Mouse (Mus musculus) urinary bladder, postnatal 36 days (tissue): ENCODE results near the gene Eefsec.
A peak's percentile ranks its signal among the peaks of the same experiment; 100 is the strongest.

Experiments
- DNase-seq, 2 experiments: peaks; one replicate each; pipeline ENCODE4 v3.0.0; 2022; ENCODE audit warnings: low spot score in 2 of 2, mixed read lengths in 1 of 2

Eefsec gene

DNA sequence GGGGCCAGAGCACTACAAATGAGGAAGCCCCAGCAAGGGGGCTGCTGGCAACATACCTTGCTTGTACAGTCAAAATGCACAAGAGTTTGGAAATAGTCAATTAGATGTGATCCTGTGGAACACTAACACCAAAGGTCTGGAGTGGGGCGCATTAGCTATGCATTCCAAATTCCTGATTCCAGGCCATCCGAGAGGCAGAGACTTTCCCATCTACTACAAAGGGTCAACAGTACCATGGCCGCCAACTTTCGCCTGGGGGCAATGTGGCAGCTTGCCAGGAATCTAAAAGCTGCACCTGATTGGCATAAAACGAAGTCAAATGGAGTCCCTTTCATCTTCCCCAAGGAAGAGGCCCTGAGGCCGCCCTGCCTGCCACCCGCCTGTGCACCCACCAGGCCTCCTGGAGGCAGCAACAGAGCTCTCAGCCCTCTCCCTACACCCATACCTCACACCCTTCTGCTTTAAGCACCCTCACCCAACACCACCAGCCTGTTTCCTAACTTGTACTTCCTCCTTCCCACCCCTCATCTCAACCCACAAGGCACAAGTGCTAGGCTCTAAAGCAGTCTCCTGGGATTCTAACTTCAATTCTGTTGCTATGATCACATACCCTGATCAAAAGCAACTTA is 30.1 kb downstream of the Eefsec start:
- DNase-seq, result no peak

DNA sequence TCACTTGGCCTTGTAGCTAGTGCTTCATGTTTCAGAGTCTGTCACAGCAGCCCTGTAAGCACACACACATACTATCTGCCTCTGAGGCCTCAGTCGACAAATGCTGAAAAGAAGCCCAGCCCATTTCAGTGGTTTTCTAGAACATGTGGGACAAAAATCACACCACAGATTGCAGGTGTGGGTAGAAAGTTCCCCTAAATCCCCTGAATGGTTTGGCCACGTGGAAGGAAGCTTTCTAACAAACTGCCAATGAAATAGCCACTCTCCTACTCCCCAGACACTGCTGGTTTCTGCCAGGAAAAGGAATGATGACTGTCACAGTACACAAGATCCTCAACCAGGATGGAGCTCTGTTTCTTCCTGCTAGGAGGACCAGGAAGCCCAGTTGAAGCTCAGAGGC is 33.7 kb downstream of the Eefsec start:
- DNase-seq, result no peak

DNA sequence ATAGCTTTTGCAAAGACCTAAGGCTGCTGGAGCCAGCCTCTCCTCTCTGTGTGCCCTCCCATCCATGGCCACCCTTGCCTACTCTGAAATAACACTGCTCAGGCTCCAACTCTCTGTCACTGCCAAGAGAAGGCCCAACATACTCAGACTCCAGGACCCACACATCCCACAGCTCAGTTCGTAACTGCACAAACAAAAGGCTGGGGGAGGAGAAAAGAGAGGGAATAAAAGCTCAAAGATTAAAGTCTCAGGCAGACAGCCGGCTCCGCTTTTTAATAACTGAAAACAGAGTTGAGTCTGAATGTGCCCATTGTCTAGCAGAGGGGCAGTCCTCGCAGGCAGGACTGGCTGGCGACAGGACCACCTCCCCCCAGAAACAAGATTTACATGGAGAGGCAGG is 36.8 kb downstream of the Eefsec start:
- no peak for DNase-seq

DNA sequence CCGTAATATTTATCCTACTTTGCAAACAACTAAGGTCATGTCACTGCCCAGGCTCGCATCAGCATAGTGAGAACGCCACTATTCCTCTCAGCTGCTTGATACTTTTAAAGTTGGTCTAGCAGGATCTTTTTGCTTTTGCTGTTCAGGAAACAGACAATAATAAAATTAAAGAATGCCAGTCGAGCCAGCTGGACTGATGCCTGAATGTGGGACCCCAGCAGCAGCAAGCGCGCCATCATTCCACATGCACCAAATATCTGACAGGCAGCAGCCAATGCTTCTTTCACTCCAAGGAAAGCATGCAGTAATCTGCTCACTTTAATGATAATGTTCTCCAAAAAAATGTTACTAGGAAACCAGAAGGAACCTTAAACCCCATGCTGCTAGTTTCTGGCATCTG is 45.9 kb downstream of the Eefsec start:
- DNase-seq, result no peak

DNA sequence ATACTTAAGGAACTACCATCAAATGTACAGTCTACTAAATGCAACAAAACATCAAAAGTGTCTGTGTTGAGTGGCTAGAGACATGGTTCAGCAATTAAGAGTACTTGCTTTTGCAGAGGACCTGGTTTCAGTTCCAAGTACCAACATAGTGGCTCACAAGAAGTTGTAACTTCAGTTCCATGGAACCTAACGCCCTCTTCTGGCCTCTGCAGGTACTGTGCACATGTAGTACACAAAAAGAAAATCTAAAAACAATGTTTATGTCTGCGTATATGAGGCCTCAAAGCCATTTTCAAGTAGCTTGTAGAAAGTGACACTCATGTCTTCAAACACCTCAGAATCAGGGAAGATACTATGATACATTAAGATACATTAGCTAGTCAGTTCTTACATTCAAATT is 48.4 kb downstream of the Eefsec start:
- DNase-seq, result no peak

DNA sequence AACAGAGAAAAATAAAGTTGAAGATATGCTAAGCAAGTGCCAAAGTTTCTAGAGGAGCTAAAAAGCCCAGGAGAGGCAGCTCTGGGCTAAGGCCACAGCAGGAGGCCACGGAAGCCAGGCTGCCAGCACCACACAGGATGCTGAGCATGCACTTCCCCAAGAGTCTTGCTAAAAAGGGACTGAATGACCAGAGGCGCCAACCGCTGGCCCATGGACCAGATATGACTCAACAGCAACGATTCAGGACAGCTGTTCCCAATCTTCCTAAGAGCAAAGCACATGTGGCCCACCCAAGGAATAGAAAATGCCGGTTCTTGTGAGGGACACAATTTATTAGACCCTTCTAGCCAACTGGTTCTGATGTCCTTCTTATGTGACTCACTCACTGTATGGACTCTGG is 57.4 kb downstream of the Eefsec start:
- peak; percentile 18 to 46 for DNase-seq

DNA sequence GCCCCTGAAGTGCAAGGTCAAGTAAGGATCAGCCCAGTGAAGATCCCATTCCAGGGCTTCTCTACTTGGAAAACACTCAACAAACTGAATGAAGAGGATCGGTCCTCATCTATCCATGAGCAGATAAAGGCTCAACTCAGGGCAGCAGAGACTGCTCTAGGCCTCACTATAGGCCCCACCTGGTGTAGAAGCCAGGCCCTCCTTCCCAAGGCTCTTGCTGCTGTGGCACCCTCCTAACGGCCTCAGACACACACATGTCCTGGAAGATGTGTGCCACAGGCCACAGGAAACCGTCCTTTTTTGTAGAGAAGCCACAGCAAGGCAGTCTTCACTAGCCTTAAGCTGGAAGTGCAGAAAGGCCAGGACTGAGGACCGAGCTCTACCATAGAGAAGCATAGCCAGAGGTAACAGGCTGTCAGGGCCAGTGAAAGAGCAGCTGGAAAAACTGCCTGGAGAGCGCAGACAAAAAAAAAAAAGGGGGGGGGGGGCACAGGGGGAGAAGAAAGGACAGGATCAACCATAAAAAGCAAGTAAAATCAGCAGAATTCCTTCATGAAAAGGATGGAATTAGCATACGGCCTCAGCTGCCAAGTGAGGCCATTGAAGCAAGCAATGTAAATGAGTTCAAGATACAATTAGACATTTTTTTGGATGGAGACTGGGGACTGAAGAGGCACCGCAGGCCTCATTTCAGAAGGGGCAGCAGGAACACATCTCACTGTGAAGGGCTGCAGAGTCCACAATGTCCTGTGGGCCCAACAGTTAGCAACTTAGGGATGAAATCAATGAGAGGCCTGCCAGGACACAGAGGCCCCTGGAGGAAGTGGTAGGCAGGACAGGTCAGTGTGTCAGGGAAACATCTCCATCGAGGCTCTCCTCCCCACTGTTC is 58.3 kb downstream of the Eefsec start:
- no peak for DNase-seq

DNA sequence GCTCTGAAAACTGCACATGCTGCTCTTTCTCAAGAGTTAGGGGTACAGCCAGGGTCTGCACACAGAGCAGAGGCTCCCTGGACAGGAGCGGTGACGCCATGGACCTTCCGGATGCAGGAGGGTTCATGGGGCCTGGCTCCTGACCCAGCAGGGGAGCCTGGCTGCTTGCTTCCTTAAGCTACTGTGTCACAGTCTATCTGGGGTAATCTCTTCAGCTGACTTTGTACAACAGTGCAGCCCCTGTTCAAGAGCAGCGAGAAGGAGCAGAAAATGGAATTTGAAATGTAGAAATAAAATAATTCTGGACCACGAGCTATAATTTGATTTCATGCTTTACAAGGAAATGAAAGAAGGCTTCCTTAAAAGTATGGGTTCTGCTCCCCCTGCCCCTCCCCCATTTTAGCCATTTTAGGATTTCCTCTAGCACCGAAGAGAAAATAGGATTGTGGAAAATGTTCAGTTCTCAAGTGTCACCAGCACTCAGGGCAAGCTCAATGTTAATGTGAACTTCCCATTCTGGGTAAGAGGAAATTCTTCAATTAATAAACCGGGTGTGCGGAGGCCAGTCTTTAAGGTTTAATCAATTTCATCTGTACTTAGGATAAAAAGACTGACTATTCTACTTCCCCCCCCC is 61.8 kb downstream of the Eefsec start:
- no peak for DNase-seq

DNA sequence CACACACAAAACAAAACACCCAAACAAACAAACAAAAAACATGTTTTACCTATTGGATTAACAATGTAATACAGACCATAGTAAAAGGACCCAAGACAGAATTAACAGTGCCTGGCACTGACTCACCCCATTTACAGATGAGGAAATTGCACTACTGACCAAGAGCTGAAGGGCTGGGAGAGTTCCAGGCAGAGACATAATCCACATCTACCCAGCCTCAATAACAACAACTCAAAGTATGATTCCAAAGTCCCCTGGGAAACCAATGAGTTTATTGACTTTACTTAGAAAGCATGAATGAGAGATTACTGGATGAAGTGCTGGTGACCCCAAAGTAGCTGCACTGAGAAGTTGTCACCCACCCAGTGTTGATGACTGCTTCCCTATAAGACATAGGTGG is 62.6 kb downstream of the Eefsec start:
- DNase-seq, result no peak

DNA sequence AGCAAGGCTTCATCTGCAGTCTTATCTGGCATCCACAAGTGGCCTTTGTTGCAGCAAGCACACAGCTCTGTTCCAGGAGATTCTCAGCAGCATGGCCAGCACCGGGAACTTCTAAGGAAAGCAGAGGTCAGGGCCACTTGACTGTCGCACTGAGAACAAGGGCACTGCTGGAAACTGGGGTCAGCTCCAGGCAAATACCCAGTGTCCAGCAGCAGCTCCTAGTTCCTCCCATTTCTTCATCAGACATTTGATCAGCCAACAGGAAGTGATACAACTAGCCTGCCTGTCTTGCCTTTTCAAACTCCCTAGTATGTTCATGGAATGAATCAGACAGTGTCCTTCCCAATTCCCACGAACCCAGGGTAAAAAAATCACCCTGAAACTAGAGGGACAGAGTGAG is 66.6 kb downstream of the Eefsec start:
- DNase-seq, result no peak

DNA sequence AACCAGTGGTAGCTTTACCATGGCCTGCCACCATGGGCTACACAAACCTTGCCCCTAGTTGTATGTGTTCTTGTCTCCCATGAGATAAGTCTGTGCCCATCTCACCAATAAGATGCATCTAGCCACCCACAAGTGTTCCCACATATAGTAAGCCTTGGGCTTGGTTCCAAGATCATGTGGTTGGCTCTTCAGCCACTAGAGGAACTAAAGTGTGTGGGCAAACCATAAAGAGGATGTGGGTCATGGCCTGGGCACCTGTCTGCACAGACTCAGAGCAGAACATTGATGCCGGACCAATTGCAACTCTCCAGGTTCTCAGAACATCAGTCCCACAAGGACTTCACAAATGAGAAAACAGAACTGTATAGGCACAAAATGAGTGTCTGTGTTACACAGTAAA is 67.5 kb downstream of the Eefsec start:
- no peak for DNase-seq

DNA sequence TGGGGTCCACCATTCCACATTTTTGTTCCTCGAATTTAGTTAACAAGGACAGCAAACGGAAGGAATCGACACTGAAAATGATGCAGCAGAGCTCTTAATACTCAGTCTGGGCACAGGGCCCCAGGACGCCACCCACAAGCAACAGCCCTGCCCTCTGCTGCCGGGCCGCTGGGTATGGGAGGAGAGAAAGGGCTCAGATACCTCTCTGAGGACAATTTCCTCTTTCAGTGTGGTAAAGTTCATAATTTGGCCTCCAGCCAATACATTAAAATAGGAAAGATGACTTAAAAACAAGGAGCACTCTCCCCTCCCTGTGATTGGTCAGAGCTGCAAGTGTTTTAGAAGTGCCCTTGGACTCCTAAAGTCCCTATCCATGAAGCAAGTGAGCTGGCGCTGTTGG is 72.1 kb downstream of the Eefsec start:
- no peak for DNase-seq

DNA sequence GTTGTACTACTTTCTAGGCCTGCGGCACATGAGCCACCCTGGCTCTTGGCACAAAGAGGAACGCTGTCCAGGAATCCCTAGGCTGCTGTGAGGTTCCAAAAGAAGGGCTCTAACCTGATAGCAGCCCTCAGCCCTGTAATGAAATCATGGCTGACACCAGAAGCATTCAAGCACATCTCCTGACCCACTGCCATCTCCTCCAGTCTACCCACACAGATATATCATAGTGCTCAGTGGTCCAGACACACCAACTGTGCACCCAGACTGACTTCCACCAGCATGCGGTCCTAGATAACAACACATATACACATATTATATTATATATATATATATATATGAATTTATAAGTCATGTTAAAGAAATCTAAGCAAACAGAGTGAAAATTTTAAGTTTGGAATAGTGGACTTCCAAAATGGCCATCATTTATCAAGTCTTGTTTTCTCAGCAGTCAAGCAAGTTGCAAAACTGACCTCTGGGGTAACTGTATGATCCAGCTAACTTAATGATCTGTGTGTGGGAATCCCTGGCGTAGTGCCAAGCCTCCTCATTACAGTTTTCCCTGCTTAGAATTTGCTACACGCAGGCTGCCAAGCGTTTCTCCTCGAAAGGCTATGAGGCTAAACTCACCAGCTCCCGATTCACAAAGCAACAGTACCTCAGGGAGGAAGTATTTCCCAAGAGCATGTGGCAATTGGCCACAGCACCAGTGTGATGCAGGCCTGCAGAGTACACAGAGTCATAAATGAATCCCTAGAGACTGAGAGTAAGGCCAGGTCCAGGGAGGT is 76.3 kb downstream of the Eefsec start:
- DNase-seq, result peak; percentile 10 to 76

DNA sequence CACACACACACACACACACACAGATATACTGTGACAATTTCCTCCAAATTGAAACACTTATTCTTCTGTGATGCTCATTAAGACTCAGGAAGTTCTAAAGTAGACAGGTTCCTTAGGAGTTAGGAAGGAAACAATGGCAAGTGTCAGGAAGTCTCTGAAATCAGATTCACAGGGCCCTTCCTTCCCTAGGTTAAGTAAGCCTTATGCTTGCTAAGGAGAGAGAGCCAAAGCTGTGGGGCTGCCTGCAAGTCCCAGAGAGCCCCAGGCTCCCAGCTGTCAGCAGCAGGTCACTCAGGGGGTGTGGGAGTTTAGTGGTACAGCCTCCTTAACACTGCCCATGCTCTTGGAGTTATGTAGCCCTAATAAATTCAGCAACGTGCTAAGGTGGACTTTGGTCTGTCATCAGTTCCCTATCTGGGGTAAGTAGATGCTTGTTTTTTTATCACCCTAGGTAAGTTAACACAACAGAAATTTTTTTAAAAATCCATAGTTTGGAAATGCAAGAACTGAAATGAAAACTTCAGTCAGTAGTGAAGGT is 82.8 kb downstream of the Eefsec start:
- DNase-seq, result no peak

DNA sequence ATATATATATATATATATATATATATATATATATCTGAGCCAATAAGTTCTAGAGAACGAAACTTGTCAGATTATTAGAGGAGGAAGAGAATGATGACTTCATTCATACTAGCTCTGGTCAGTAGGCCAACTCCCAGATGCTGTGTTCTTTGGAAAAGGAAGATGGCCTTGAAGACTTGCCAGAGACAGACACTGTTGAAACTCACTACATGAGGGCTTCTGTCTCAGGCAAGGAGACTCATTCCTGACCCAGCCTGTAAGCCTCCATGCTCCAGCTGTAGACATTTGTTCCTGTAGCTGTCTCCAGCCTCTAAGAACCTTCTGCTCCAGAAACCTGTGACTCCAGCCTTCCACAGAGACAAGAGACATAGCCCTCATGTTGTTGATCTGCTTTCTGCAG is 85.2 kb downstream of the Eefsec start:
- DNase-seq, result no peak

DNA sequence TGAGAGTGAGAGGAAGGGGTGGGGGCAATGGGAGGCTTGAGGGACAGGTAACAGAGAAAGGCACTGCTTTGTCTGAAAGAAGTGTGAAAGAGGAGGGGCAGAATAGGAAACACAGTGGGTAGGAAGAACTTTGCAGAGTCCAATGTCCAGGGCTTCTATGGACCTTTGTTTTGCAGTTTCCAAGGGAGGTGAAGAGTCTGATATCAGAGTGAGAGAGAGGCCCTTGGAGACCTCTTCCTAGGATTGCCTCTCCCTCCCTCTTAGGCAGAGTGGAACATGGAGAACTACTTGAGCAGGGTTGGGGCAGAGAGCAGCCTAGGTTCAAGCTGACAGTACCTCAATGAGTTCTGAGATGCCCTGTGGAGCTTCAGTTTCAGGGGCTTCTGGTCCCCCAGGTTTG is 88.1 kb downstream of the Eefsec start:
- no peak for DNase-seq

DNA sequence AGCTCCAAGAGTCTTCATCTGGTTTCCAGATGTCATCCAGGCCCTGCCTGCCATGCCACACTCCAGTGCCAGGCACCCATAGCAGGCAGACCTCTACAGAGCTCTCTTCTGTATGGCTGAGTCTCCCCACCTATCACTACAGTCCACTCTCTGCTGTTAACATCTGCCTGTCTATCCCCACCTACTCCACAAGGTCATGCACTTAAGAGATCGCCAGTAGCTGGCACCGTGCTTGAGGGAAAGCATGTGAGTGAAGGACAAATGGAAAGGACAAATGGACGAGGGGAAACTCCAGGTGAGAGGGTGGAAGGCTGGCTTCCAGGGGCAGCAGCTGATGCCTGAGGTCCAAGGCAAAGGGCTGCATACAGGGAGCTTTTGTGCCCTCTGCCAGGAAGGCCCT is 90.5 kb downstream of the Eefsec start:
- no peak for DNase-seq

DNA sequence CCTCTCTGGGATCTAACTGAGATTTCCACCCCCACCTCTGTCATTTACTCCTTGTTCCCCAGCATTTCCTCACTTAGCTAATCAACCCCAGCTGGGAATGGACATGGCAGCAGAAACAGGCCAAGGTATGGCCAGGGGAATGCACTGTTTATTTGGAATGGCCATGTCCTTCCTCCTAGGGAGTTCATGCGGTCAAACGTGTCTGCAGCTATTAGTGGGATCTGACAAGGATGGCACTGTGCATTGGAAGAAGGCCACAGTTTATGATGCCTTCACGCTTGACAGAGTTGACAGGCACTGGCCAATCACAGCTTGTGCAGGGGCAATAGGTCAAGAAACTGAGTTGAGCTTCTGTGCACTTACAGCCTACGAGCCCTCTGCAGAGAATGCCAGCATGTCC is 93.8 kb downstream of the Eefsec start:
- no peak for DNase-seq

DNA sequence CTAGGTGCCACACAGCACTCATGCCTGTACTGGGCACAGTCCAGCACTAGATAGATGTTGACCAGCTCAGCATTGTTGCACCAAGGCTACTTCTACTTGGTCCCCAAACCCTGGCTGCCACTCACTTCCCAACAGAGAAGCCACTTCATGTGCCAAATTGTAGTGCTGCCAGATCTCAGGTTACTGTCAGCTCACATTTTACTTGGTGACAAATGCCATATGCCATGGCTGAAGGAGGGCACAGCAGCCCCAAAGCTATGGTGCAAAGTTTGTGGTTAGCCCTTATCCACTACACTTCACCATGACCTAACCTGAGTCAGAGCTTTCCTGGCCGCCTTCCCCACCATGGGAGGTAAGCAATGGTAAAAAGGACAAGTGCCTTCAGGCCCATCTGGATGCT is 99.6 kb downstream of the Eefsec start:
- DNase-seq, result no peak

DNA sequence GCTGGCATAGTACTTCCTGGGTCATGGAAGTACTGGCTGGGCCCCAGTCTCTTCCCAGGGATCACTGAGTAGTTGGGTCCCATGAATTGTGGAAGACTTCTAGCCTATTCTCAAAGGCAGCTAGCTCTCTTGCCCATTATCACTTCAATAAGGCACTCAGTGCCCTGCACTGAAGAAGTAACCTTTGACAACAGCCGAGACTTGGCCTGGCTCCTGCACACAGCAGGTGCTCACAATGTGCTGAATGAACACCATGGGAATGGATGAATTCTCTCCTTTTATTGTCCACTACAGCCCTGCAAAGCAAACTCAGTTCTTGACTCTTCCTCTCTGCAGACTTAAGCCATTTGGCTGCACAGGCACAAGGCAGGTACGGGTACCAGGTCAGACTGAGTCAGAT is 101.0 kb downstream of the Eefsec start:
- DNase-seq, result no peak

DNA sequence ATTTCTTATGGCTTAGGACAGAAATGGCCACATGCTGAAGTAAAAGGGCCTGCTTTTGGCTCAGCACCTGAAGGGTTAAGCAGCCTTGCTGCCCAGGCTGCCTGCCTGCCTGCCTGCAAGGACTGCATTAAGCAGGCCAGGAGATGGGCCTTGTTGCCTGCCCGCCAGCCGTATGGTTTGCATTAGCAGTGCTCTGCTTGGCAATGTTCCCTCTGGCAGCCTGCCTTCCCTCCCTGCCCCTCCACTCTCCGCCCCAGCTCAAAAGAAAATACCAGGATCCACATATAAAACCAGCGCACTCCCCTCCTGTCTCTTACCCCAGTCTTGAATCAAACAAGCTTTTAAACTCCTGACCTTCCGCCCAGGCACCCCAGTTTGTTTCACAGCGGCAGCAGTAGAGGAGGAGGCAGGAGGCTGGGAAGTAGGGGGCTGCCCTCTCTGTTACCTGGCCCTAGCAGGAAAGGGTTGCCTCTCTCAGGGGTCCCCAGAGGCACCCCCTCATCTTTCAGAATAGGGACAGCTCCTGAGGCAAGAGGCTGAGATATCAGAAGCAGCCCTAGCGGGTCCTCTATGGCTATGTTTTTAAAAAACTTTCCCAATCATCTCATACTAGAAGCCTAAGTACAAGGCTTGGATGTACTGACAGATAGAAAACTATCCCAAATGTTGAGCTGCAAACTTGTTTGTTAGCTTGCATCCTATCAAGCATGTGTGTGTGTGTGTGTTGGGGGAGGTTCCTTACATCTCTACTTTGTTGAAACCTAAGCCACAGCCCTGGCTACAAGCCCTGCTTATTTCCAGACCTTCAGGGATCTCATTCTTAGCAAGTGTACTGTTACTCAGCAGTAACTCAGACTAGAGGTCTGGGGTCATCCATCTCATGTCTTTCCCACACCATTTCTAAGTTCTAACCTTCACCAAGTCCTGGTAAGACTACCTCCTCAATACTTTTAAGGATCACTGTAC is 102.6 kb downstream of the Eefsec start:
- peak; percentile 39 to 69 for DNase-seq
